Mouse (Mus musculus): ENCODE measurements around the gene Ehmt1. TPM values are rescaled to one million over a fixed set of nuclear protein-coding genes. Genes with fewer than 3 reads are reported as not detected.

Ehmt1 gene
- polyA plus RNA-seq, 1 experiment from 2014 or later = 47.5 TPM

DNA sequence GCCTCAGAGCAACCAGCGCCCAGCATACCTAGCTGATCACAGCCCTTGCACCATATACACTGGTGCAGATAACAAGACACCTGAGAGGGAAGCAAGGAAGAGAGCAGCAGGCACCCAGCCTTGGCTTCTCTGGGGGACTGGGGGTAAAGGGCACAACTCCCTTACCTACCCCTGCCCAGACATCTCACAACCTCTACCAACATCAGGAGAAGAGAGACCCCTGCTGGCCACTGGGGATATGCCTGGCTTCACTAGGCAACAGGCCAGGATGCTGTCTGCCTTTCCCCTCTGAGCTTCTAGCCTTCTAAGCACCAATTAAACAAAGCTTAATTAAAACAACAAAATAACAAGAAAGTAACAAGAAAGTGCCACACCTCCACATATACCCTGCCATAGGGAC, 164.1 kb downstream of the Ehmt1 start:
- WGBS = 100% methylated on average over 1 of the region's 1 CpGs
- ATAC-seq (replicated peaks; ENCODE audit: low FRiP score, low read depth) (no peak), DNase-seq (ENCODE audit: low spot score) (peak; percentile 68)
- Histone ChIP-seq H3K4me3 (replicated peaks; ENCODE audit: low read depth, low read length) (no peak overlapping the region), H3K27ac (no peak overlapping the region), H3K27me3 (ENCODE audit: insufficient read depth, low read length) (no peaks in the 10 kb centered on the region), H3K36me3 (ENCODE audit: insufficient read depth, low read length) (no peaks in the 10 kb centered on the region), H3K9me3 (replicated peaks; ENCODE audit: low read length) (no peaks in the 10 kb centered on the region), H3K4me1 (replicated peaks; ENCODE audit: insufficient read depth, low read length) (no peaks in the 10 kb centered on the region), H3K9ac (ENCODE audit: low read depth, low read length) (no peak overlapping the region), H3K4me2 (ENCODE audit: low read length) (no peak overlapping the region)
- TF ChIP-seq CTCF (IDR thresholded peaks at IDR 0.05; ENCODE audit: low read depth) = peak; percentile 79

- H3K9me3 ChIP-seq (replicated peaks; ENCODE audit: low read length) = no peaks in the 10 kb centered on the region
- H3K27ac ChIP-seq = no peak overlapping the region
- no peaks in the 10 kb centered on the region for H3K4me1 ChIP-seq (replicated peaks; ENCODE audit: insufficient read depth, low read length)
- ATAC-seq (replicated peaks; ENCODE audit: low FRiP score, low read depth) = no peak
- H3K4me2 ChIP-seq (ENCODE audit: low read length) = no peak overlapping the region
- WGBS = 37% methylated on average over 4 of the region's 4 CpGs
- no peak overlapping the region for H3K4me3 ChIP-seq (replicated peaks; ENCODE audit: low read depth, low read length)
- TF ChIP-seq CTCF (IDR thresholded peaks at IDR 0.05; ENCODE audit: low read depth) = no peak
- no peak overlapping the region for H3K9ac ChIP-seq (ENCODE audit: low read depth, low read length)
- peak; percentile 5 for DNase-seq (ENCODE audit: low spot score)
- H3K27me3 ChIP-seq (ENCODE audit: insufficient read depth, low read length) = no peaks in the 10 kb centered on the region
- no peaks in the 10 kb centered on the region for H3K36me3 ChIP-seq (ENCODE audit: insufficient read depth, low read length)
These were observed 166.8 kb downstream of the Ehmt1 start for GRCm38 (mm10) chr2:24752599-24752998.

DNA sequence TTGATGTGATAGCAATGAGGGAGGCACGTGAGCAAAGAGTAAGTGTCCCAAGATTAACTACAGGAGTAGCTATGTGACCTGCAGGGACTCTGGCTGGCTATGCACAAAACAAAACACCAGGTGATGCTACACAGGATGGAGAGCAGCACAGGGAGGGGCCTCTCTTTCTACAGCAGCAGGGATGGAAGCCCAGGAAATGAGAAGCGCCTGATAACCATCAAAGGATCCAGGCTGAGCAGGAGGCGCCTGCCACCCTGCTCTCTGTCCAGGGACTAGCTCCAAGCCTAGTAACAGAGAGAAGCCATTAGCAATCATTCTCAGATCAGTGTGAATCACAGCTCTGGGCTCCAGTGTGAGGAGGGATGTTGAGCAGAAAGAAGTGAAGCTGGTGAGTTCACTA, 169.4 kb downstream of the Ehmt1 start:
- Histone ChIP-seq H3K4me1 (replicated peaks; ENCODE audit: insufficient read depth, low read length) (no peaks in the 10 kb centered on the region), H3K27me3 (ENCODE audit: insufficient read depth, low read length) (no peaks in the 10 kb centered on the region), H3K27ac (no peak overlapping the region), H3K4me2 (ENCODE audit: low read length) (no peak overlapping the region), H3K4me3 (replicated peaks; ENCODE audit: low read depth, low read length) (no peak overlapping the region), H3K9ac (ENCODE audit: low read depth, low read length) (no peak overlapping the region), H3K36me3 (ENCODE audit: insufficient read depth, low read length) (no peaks in the 10 kb centered on the region), H3K9me3 (replicated peaks; ENCODE audit: low read length) (no peaks in the 10 kb centered on the region)
- TF ChIP-seq CTCF (IDR thresholded peaks at IDR 0.05; ENCODE audit: low read depth) = no peak
- DNase-seq (ENCODE audit: low spot score) (no peak), ATAC-seq (replicated peaks; ENCODE audit: low FRiP score, low read depth) (no peak)
- 33% methylated on average over 3 of the region's 3 CpGs for WGBS

DNA sequence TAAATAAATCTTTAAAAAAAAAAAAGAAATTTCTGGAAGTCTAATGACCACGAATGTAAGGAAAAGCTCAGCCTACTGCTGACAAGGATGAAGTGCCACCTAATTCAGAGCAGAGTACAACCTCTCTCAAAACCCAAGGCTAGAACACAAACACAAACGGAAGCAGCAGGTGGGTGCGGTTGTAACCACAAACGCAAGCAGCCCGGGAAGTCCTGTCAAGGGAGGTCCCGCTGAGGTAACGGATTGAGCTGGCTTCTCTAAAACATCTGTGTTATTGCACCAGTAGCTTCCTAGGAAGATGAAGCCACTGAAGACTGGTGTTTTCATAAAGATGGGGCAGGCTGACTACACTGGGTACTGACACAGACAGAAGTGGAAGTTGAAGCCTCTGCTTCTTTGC, 171.5 kb downstream of the Ehmt1 start:
- DNase-seq (ENCODE audit: low spot score) (no peak), ATAC-seq (replicated peaks; ENCODE audit: low FRiP score, low read depth) (no peak)
- Histone ChIP-seq H3K36me3 (ENCODE audit: insufficient read depth, low read length) (no peaks in the 10 kb centered on the region), H3K4me1 (replicated peaks; ENCODE audit: insufficient read depth, low read length) (no peaks in the 10 kb centered on the region), H3K9ac (ENCODE audit: low read depth, low read length) (no peak overlapping the region), H3K27me3 (ENCODE audit: insufficient read depth, low read length) (no peaks in the 10 kb centered on the region), H3K4me2 (ENCODE audit: low read length) (no peak overlapping the region), H3K9me3 (replicated peaks; ENCODE audit: low read length) (no peaks in the 10 kb centered on the region), H3K27ac (no peak overlapping the region), H3K4me3 (replicated peaks; ENCODE audit: low read depth, low read length) (no peak overlapping the region)
- 57% methylated on average over 7 of the region's 7 CpGs for WGBS
- no peak for TF ChIP-seq CTCF (IDR thresholded peaks at IDR 0.05; ENCODE audit: low read depth)

Small RNA genes within 50 kb of the gene (microRNA-seq; reads per million reads assigned to microRNA genes)
- not detected for gene Gm22875

Other genes starting within 250 kb of the Ehmt1 start
- 0.09 and 0.16 TPM in 2 replicates for gene Cacna1b, start 156.5 kb downstream of the Ehmt1 start, polyA plus RNA-seq (2015; fragmentation: Nextera tagmentation; extraction: Ambion mirVana)
- gene Arrdc1, start 15.6 kb upstream of the Ehmt1 start, polyA plus RNA-seq (2015; fragmentation: Nextera tagmentation; extraction: Ambion mirVana) = 66.3 and 72.3 TPM in 2 replicates
- 11.7 and 12.2 TPM in 2 replicates for gene Zmynd19, start 30.2 kb upstream of the Ehmt1 start, polyA plus RNA-seq (2015; fragmentation: Nextera tagmentation; extraction: Ambion mirVana)
- gene Dph7, start 42.8 kb upstream of the Ehmt1 start, polyA plus RNA-seq (2015; fragmentation: Nextera tagmentation; extraction: Ambion mirVana) = 21.6 and 23.8 TPM in 2 replicates
- 153 and 157 TPM in 2 replicates for gene Mrpl41, start 55.5 kb upstream of the Ehmt1 start, polyA plus RNA-seq (2015; fragmentation: Nextera tagmentation; extraction: Ambion mirVana)
- gene Pnpla7, start 56.4 kb upstream of the Ehmt1 start, polyA plus RNA-seq (2015; fragmentation: Nextera tagmentation; extraction: Ambion mirVana) = 6.1 and 8.3 TPM in 2 replicates
- 71.0 and 74.6 TPM in 2 replicates for gene Nsmf, start 134.7 kb upstream of the Ehmt1 start, polyA plus RNA-seq (2015; fragmentation: Nextera tagmentation; extraction: Ambion mirVana)
- gene Entpd8, start 160.7 kb upstream of the Ehmt1 start, polyA plus RNA-seq (2015; fragmentation: Nextera tagmentation; extraction: Ambion mirVana) = 6.2 TPM in 2 replicates
- gene Noxa1, start 175.5 kb upstream of the Ehmt1 start, polyA plus RNA-seq (2015; fragmentation: Nextera tagmentation; extraction: Ambion mirVana) = 0.41 and 0.43 TPM in 2 replicates

Measured in kidney, postnatal 0 days (tissue).